Mouse (Mus musculus) ZHBTc4 (cell line): ENCODE data around the gene Slc16a10.

Experiments used
- DNase-seq: peaks from one replicate; pipeline ENCODE4 v3.0.0-alpha.2; 2011; ENCODE audit warnings: low read depth, low spot score

The Slc16a10 gene

DNA sequence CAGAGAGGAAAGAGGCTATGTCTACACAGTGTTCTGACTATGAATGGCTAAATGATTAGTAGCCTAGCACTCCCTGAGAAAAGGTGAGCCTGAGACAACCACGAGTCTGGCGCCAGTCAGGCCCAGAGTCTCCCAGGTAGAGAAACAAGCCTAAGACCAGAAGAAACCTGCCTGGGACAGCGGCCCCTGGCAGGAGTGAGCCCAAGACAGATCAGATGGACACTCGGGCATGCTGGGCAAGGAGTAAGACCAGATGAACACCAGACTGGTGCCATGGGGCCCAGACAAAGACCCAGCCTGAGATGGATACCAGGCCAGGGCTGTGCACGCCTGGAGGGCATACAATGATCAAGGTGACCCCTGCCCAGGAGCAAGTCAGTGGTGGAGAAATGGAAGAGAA, 32.5 kb downstream of the Slc16a10 start:
- no peak for DNase-seq

- no peak for DNase-seq
Observed at GRCm38 (mm10) chr10:40108992-40109391, 33.1 kb downstream of the Slc16a10 start.

GRCm38 (mm10) chr10:40107995-40108394, 34.1 kb downstream of the Slc16a10 start:
- DNase-seq: no peak

- no peak for DNase-seq
Observed at GRCm38 (mm10) chr10:40105174-40105573, 36.9 kb downstream of the Slc16a10 start.

- no peak for DNase-seq
Observed at GRCm38 (mm10) chr10:40103790-40104189, 38.3 kb downstream of the Slc16a10 start.

GRCm38 (mm10) chr10:40102986-40103385, 39.1 kb downstream of the Slc16a10 start:
- no peak for DNase-seq

- DNase-seq: no peak
Observed at GRCm38 (mm10) chr10:40102166-40102565, 39.9 kb downstream of the Slc16a10 start.

DNA sequence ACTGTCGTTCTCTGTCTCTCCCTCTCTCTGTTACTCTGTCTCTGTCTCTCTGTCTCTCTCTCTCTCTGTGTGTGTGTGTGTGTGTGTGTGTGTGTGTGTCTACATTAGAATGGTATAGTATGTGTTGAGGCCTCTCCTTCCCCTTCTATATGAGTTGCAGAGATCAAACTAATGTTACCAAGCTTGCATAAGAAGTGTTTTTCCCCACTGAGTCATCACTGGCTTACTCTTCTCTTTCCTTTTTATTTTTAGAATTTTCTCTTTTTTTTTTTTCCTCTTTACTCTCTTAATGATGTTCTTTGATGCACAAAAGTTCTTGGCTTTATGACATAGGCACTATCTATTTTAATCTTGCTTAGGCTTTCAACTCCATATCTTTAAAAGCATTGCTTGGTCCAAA, 43.6 kb downstream of the Slc16a10 start:
- no peak for DNase-seq

- no peak for DNase-seq
Observed at GRCm38 (mm10) chr10:40097519-40097918, 44.5 kb downstream of the Slc16a10 start.

- DNase-seq: no peak
Observed at GRCm38 (mm10) chr10:40094752-40095151, 47.3 kb downstream of the Slc16a10 start.

DNA sequence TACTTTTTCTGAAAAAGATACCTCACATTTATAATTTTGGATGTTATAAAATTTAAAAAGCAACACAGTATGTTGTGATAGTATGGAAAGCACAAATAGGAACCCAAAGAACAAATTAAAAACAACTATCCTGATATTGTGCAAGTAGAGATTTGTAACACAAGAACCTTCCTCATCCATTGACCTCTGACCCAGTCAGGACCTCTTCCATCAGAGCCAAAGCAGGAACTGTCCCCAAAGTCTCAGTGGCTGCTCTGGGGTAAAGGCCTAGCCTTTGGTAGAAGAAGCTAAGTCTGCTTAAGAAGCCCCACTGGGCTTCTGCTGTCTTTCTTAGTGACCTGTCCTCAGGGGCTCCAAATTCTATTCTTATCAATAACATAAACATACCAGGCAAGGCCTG, 48.5 kb downstream of the Slc16a10 start:
- DNase-seq: no peak

DNA sequence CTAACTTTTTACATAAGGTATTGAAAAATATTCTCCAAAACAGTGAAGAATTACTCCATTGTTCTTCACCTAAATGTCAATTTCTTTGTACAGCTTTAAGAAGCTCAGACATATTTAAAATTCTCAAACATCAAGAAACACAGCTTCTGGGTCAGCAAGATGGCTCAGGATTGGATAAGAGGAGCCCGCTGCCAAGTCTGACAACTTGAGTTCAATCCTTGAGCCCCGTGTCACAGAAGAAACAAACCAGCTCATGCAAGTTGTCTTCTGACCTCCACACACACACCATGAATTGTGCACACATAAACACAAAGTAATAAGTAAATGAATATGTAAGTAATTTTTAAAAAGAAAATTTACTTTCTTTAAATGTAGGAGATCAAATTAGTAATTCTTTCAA, 50.6 kb downstream of the Slc16a10 start:
- no peak for DNase-seq

DNA sequence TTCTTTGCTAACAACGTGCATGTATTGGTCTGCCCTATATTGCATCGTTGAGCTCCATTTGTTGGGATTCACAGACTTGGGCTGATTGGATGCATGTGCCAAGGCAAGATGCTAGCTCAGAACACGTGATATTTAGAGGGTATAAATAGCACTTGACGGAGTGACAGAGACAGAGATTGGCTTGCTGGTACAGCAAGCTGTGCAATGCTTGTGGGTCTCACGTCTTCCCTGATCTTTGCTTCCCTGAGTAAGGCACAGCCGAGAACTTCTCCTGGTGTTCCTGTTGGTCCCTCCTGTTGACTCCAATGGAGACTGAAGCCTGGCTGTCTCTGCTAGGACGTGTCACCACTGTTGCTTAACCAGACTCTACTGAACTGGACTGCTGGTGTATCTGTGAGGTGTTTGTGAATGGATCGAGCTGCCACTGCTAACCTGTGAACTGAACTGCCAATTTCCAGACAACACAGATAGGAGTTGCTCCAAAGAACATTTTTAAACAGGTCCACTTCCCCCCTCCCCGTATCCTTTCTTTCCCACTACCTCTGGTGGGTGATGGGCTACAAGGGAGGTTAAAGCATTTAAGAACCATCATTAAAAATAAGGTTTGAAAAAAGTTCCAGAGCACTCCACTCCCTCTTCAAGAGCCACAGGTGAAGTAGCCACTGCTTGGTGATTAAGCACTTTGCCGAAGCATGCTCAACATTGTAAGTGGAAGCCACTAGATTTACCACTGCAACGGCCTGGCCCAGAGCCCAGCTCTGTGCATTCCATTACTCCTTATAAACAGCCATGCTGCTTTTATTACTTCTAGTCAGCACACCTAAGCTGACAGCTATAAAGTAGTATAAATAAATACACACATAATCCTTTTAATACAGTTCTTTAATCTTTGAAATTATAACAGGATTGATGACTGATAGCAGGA, 51.3 kb downstream of the Slc16a10 start:
- DNase-seq: no peak

DNA sequence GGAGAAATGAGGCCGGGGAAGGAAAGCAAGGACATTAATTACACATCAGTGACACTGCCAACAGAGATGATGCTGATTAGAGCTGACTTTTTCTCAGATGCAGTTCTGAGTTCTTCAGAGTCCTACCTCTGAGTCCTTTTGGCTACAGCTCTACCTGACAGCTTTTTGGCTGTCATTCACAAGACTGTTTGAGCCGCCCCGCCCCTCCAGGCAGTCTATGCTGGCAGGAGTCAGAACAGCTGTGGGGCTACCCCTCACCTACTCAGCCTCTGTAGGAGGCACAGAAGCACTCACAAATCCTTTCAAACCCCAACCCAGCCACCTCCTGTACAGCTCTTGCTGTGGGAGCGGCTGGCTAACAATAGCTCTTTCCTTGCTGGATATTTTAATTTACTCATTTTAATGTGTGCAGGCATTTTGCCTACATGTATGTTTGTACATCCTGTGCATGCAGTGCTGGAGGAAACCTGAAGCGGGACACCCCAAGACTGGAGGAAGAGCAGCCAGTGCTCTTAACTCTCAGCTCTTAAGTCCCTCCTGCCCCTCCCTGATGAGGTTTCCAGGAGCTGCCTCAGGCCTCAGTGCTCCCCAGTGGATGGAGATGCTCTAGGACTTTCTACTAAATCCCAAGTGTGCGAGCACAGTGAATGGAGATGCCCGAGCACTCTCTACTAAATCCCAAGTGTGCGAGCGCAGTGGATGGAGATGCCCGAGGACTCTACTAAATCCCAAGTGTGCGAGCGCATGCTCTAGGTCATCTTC, 57.5 kb downstream of the Slc16a10 start:
- no peak for DNase-seq

DNA sequence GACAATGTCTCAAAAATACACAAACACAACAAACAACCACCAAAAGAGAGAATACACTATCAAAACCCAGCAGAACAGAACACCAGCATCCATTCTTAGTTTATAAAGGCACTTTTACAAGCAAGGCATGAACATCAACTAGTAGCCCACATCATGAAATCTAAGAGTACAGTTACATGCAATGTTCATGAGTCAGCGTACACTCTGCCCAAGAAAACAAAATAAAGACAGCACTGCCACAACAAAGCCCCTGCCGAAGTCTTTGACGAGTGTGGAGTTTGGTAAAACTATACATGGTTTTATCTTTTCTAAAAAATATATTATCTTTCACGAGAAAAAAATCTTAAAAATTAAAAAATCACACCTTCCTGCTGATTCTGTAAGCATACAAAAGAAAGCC, 58.5 kb downstream of the Slc16a10 start:
- no peak for DNase-seq

DNA sequence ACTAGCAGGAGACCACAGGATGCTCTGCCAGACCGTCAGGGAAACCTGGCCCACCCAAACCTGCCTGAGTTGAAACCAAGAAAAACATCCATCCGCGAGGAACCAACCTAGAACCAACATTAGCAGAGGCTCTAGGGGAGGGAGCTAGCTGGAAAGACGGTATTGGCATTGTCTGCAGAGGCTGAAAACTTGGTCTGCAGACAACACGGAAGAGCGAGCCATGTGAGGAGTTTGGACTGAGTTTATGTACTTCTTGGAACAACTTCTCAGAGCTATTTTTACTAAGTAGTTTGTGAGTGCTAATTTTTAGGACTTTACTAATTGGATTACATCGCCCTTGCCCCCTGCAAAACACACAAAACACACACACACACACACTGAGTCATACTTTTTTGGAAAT, 59.4 kb downstream of the Slc16a10 start:
- DNase-seq: no peak

- DNase-seq: no peak
Observed at GRCm38 (mm10) chr10:40080533-40080932, 61.5 kb downstream of the Slc16a10 start.

GRCm38 (mm10) chr10:40079256-40079655, 62.8 kb downstream of the Slc16a10 start:
- DNase-seq: no peak

- DNase-seq: no peak
Observed at GRCm38 (mm10) chr10:40077960-40078353, 64.1 kb downstream of the Slc16a10 start.

GRCm38 (mm10) chr10:40077346-40077959, 64.6 kb downstream of the Slc16a10 start:
- no peak for DNase-seq

GRCm38 (mm10) chr10:40073608-40074007, 68.5 kb downstream of the Slc16a10 start:
- DNase-seq: no peak

GRCm38 (mm10) chr10:40070684-40071083, 71.4 kb downstream of the Slc16a10 start:
- DNase-seq: peak; percentile 23
